Mouse (Mus musculus) myocyte (in vitro differentiated cells): Measurements from ENCODE around the gene Olfr629. TPM values are rescaled to one million over a fixed set of nuclear protein-coding genes. Genes with fewer than 3 reads are reported as not detected.
"Not testable (repeated sequence)": the region's sequence is repeated elsewhere in the genome, so short reads cannot be mapped to it uniquely, and the experiment has no call there.

Source experiments
- H3K27me3 ChIP-seq: one replicate; pipeline ENCODE4 v1.6.1; 2011; ENCODE audit not compliant: control insufficient read depth, insufficient read depth, insufficient read length
- H3K36me3 ChIP-seq: one replicate; pipeline ENCODE4 v1.6.1; 2011; ENCODE audit not compliant: control insufficient read depth, insufficient read depth
- H3K4me2 ChIP-seq: one replicate; pipeline ENCODE4 v1.6.1; 2011; ENCODE audit warnings: low read depth, control low read depth
- H3K4me3 ChIP-seq: one replicate; pipeline ENCODE4 v1.5.1; 2011; ENCODE audit warnings: mild to moderate bottlenecking, control low read depth, moderate library complexity
- H3K79me2 ChIP-seq: one replicate; pipeline ENCODE4 v1.6.1; 2011; ENCODE audit not compliant: control insufficient read depth, insufficient read depth
- H3ac ChIP-seq: one replicate; pipeline ENCODE4 v1.6.1; 2011; ENCODE audit not compliant: control insufficient read depth, insufficient read length
- CEBPB ChIP-seq: IDR thresholded peaks from 2 replicates; pipeline ENCODE4 v1.6.1; 2011; ENCODE audit warnings: mild to moderate bottlenecking, moderate library complexity; ENCODE audit not compliant: poor library complexity, insufficient read depth, severe bottlenecking
- E2F4 ChIP-seq: IDR thresholded peaks from one replicate; pipeline ENCODE4 v1.6.1; 2011; ENCODE audit warnings: mild to moderate bottlenecking, control low read depth, moderate library complexity; ENCODE audit not compliant: insufficient read depth
- MAX ChIP-seq: IDR thresholded peaks from one replicate; pipeline ENCODE4 v1.6.1; 2011; ENCODE audit warnings: low read depth, mild to moderate bottlenecking, control low read depth
- MYOD1 ChIP-seq, 3 experiments: IDR thresholded peaks; one replicate each; pipeline ENCODE4 v1.6.1; 2011; ENCODE audit warnings: control low read depth in 2 of 3, low read depth in 2 of 3, mild to moderate bottlenecking in 2 of 3, moderate library complexity in 1 of 3; ENCODE audit not compliant: insufficient read length in 2 of 3, control insufficient read depth in 1 of 3
- MYOG ChIP-seq, 3 experiments: IDR thresholded peaks; one replicate each; pipeline ENCODE4 v1.6.1; 2011; ENCODE audit warnings: control low read depth in 2 of 3, low read depth in 2 of 3, mild to moderate bottlenecking in 2 of 3; ENCODE audit not compliant: insufficient read length in 2 of 3, control insufficient read depth in 1 of 3, insufficient read depth in 1 of 3
- POLR2A ChIP-seq: IDR thresholded peaks from one replicate; pipeline ENCODE4 v1.6.1; 2011; ENCODE audit warnings: low read depth, mild to moderate bottlenecking, control low read depth, moderate library complexity; ENCODE audit not compliant: insufficient read length
- POLR2AphosphoS2 ChIP-seq: IDR thresholded peaks from one replicate; pipeline ENCODE4 v1.6.1; 2011; ENCODE audit warnings: low read depth, control low read depth; ENCODE audit not compliant: insufficient read length
- REST ChIP-seq: IDR thresholded peaks from one replicate; pipeline ENCODE4 v1.6.1; 2011; ENCODE audit warnings: mild to moderate bottlenecking, control low read depth, moderate library complexity; ENCODE audit not compliant: insufficient read depth, insufficient read length
- SRF ChIP-seq: IDR thresholded peaks from one replicate; pipeline ENCODE4 v1.6.1; 2011; ENCODE audit warnings: low read depth; ENCODE audit not compliant: control insufficient read depth, insufficient read length
- TCF12 ChIP-seq: IDR thresholded peaks from one replicate; pipeline ENCODE4 v1.6.1; 2011; ENCODE audit warnings: mild to moderate bottlenecking, control low read depth; ENCODE audit not compliant: poor library complexity, insufficient read depth, severe bottlenecking
- TCF3 ChIP-seq: IDR thresholded peaks from one replicate; pipeline ENCODE4 v1.6.1; 2011; ENCODE audit warnings: low read depth, control low read depth; ENCODE audit not compliant: insufficient read length
- USF1 ChIP-seq: IDR thresholded peaks from one replicate; pipeline ENCODE4 v1.6.1; 2011; ENCODE audit warnings: low read depth, mild to moderate bottlenecking, control low read depth, moderate library complexity
- polyA plus RNA-seq: library from polyadenylated mRNA; unstranded; fragments of >200 nt; fragmentation: generic; extraction: Trizol; gene quantifications from one replicate; pipeline ENCODE4 v1.2.1, GENCODE M21; 2012; ENCODE audit warnings: missing spikeins

The Olfr629 gene
- not detected for polyA plus RNA-seq

DNA sequence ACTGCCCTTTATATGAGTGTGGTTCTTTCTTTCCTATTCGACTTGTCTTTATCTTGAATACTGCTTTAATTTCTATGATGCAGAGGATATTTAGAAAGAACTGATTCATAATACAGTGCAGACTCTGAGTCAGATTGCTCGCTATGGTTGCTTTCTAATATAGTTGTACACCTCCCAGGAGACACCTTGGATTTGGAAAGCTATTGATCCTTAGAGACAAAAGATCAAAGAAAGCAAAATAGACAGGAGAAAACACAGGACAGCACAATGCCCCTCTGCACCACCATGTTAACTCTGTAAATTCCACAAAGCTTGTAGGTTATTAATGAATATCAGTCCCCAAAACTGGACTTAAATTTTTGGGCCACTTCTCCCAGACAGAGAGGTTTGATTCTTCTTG lies at the start of gene Olfr629:
Gene Olfr629, minus strand, starts transcription at position 101 of the 400 bp plus-strand sequence.
- Histone ChIP-seq H3K79me2 (no peaks in the 10 kb centered on the region), H3K36me3 (no peaks in the 10 kb centered on the region), H3K4me2 (no peak within 1 kb of the TSS), H3K4me3 (no peak within 1 kb of the TSS), H3K27me3 (no peaks in the 10 kb centered on the region), H3ac (no peak within 1 kb of the TSS)
- TF ChIP-seq POLR2AphosphoS2 (no peak), E2F4 (no peak), MYOG (IDR thresholded peaks at IDR 0.05; ENCODE audit: control insufficient read depth in 1 of 3, insufficient read depth in 1 of 3, insufficient read length in 2 of 3, low read depth in 2 of 3) (no peak), CEBPB (no peak), MAX (no peak), USF1 (no peak), TCF3 (no peak), SRF (no peak), REST (no peak), POLR2A (no peak), TCF12 (no peak), MYOD1 (IDR thresholded peaks at IDR 0.05; ENCODE audit: control insufficient read depth in 1 of 3, insufficient read length in 2 of 3, low read depth in 2 of 3) (no peak)

DNA sequence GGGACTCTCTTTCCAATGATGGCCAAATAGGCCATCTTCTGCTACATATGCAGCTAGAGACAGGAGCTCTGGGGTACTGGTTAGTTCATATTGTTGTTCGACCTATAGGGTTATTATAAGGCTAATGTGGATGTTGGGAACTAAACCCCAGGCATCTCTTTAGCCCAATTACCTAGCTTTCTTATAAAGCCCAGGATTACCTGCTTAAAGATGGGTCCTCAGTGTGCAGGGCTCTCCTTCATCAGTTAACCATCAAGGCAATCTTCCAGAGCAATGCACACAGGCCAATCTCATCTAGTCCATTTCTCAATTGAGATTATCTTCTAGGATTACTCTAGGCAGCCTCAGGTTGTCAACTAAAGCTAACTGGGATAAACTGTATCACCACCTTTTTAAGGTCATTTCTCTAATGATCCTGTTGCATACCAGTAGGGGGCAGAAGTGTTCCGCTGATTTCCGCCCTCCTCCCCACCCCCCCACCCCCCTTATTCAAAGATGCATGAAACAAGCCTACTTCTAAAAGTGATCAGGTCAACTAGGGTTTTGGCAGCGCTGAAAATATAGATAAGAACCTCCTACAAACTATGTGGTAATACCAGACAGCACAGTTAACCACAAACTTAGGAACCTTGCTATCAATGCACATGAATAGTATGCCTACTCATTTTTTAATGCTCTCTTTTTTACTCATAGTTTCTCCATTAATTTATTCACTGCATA lies 48.1 kb upstream of the Olfr629 start:
- Histone ChIP-seq H3K4me3 (no peak overlapping the region), H3K36me3 (no peaks in the 10 kb centered on the region), H3K79me2 (no peaks in the 10 kb centered on the region), H3ac (no peak overlapping the region), H3K4me2 (no peak overlapping the region), H3K27me3 (no peaks in the 10 kb centered on the region)
- TF ChIP-seq MAX (no peak), TCF12 (no peak), USF1 (no peak), MYOG (IDR thresholded peaks at IDR 0.05; ENCODE audit: control insufficient read depth in 1 of 3, insufficient read depth in 1 of 3, insufficient read length in 2 of 3, low read depth in 2 of 3) (no peak), SRF (no peak), POLR2AphosphoS2 (no peak), CEBPB (no peak), TCF3 (no peak), MYOD1 (IDR thresholded peaks at IDR 0.05; ENCODE audit: control insufficient read depth in 1 of 3, insufficient read length in 2 of 3, low read depth in 2 of 3) (no peak), REST (no peak), E2F4 (no peak), POLR2A (no peak)

GRCm38 (mm10) chr7:103791721-103792120 lies 47.0 kb upstream of the Olfr629 start, which contains the start of gene Olfr67:
TSS of gene Olfr67 (minus strand) at chr7:103791821.
- Histone ChIP-seq H3K27me3 (no peaks in the 10 kb centered on the region), H3K79me2 (no peaks in the 10 kb centered on the region), H3K4me2 (no peak within 1 kb of the TSS), H3ac (no peak within 1 kb of the TSS), H3K36me3 (no peaks in the 10 kb centered on the region), H3K4me3 (no peak within 1 kb of the TSS)
- TF ChIP-seq MYOG (IDR thresholded peaks at IDR 0.05; ENCODE audit: control insufficient read depth in 1 of 3, insufficient read depth in 1 of 3, insufficient read length in 2 of 3, low read depth in 2 of 3) (no peak), REST (no peak), USF1 (no peak), TCF3 (no peak), POLR2AphosphoS2 (no peak), MAX (no peak), POLR2A (no peak), MYOD1 (IDR thresholded peaks at IDR 0.05; ENCODE audit: control insufficient read depth in 1 of 3, insufficient read length in 2 of 3, low read depth in 2 of 3) (no peak), SRF (no peak), E2F4 (no peak), CEBPB (no peak), TCF12 (no peak)

DNA sequence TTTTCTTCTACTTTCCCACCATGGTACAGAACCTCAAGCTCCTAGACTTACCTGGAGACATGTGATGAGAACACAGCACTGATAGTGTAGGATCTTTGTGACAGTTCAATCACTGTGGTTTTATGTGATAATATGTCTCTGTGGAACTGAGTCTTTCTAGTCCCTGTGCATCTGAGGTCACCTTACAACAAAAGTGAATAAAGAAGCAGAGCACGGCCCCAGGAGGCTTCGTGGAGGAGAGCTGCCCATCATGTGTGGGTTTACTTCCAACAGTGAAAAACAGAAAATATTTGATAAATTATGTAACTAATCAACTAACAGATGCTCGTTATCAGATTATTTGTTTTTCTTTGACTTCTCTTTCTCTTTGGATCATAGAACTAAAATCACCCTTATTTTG lies 34.9 kb upstream of the Olfr629 start, which contains the start of gene Olfr68:
Gene Olfr68, minus strand, starts transcription at position 101 of the 400 bp plus-strand sequence.
- Histone ChIP-seq H3K27me3 (no peaks in the 10 kb centered on the region), H3K4me3 (no peak within 1 kb of the TSS), H3ac (no peak within 1 kb of the TSS), H3K4me2 (no peak within 1 kb of the TSS), H3K79me2 (no peaks in the 10 kb centered on the region), H3K36me3 (no peaks in the 10 kb centered on the region)
- no peak for TF ChIP-seq MYOD1 (IDR thresholded peaks at IDR 0.05; ENCODE audit: control insufficient read depth in 1 of 3, insufficient read length in 2 of 3, low read depth in 2 of 3)
- no peak for TF ChIP-seq REST
- no peak for TF ChIP-seq CEBPB
- no peak for TF ChIP-seq TCF12
- TF ChIP-seq USF1 = no peak
- TF ChIP-seq TCF3 = no peak
- TF ChIP-seq E2F4 = no peak

GRCm38 (mm10) chr7:103777652-103778051 lies 32.9 kb upstream of the Olfr629 start:
- H3ac ChIP-seq, H3K36me3 ChIP-seq, H3K4me2 ChIP-seq, H3K27me3 ChIP-seq, H3K4me3 ChIP-seq, H3K79me2 ChIP-seq: not testable (repeated sequence)
